Mouse (Mus musculus) Patski (cell line): ENCODE measurements around the gene Rftn2. TPM values are rescaled to one million over a fixed set of nuclear protein-coding genes. Genes with fewer than 3 reads are reported as not detected.

ENCODE experiments used
- ATAC-seq: fragments of 100-300 bp; one replicate; pipeline ENCODE4 v1.8.0; 2021
- CTCF ChIA-PET: fragments of 350-600 bp; sonication (Branson Sonifier 250); formaldehyde crosslinking; loops from one replicate; lab custom pipeline; 2022; ENCODE audit warnings: inconsistent platforms; lab: Charles Lee
- POLR2A ChIA-PET: fragments of 350-600 bp; sonication (Branson Sonifier 250); formaldehyde crosslinking; loops from one replicate; lab custom pipeline; 2022; ENCODE audit warnings: antibody characterized with exemption, inconsistent platforms; lab: Charles Lee
- DNase-seq: peaks from one replicate; pipeline ENCODE4 v3.0.0-alpha.2; 2011; ENCODE audit warnings: low read depth, low spot score
- H3K27me3 ChIP-seq: fragments of 371-371 bp; one replicate; pipeline ENCODE4 v1.5.1; 2021
- CTCF ChIP-seq: fragments of 100-300 bp; IDR thresholded peaks from one replicate; pipeline ENCODE4 v1.5.1; 2021
- in situ Hi-C: fragments of 300-500 bp; cut with MboI; formaldehyde crosslinking; loops from 3 replicates; pipeline ENCODE4 v1.11.1; 2018; ENCODE audit warnings: low pct_unique_long_range_greater_than_20kb, mixed read lengths
- polyA plus RNA-seq: library from polyadenylated mRNA; unstranded; gene quantifications from one replicate; pipeline ENCODE4 v1.2.3, GENCODE M21; 2021

Rftn2 gene
- polyA plus RNA-seq, 1 experiment from 2014 or later, result 3.8 TPM

GRCm38 (mm10) chr1:55213475-55213874, 13.1 kb downstream of the Rftn2 start:
- ChIA-PET CTCF (interaction anchor here (0.8 to 1.0 kb wide), 2 partner anchors 12 kb away, joined by 3 to 4 read pairs; partner anchors contain the start of gene Rftn2), POLR2A (no interaction called here)
- in situ Hi-C loops, result no loop called here
- no peak for TF ChIP-seq CTCF
- H3K27me3 ChIP-seq, result no peaks in the 10 kb centered on the region
- no peak for DNase-seq
- ATAC-seq, result no peak

GRCm38 (mm10) chr1:55212771-55213170, 13.8 kb downstream of the Rftn2 start:
- in situ Hi-C loops, result no loop called here
- TF ChIP-seq CTCF, result no peak
- H3K27me3 ChIP-seq, result no peaks in the 10 kb centered on the region
- no peak for ATAC-seq
- no peak for DNase-seq
- ChIA-PET POLR2A (interaction anchor here (0.6 kb wide), 1 partner anchor 139 kb away, joined by 3 read pairs; no protein-coding TSS in a partner anchor), CTCF (interaction anchor here (0.8 to 1.0 kb wide), 2 partner anchors 11 to 13 kb away, joined by 3 to 4 read pairs; partner anchors contain the start of gene Rftn2)

DNA sequence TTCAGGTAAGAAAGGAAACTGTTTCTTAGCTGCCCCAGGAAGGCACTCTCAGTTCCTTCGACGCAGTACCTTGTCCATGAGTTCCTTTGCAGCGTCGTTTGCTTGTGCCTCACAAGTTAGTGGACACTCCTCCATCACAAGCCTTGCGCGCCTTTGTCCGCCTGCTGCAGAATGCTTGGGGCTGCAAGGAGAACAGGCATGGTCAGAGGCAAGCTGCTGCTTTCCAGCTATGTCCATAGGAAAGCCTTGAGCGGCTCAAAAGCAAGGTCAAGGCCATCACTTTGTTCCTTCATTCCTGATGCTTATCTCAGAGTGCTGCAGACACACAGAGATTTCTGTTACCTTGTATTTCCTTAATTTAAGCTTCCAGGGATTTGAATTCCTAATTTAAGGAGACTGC, 15.5 kb downstream of the Rftn2 start:
- TF ChIP-seq CTCF, result no peak
- ATAC-seq (no peak), DNase-seq (no peak)
- ChIA-PET POLR2A (no interaction called here), CTCF (interaction anchor here (2.0 kb wide), 1 partner anchor 29 kb away, joined by 5 read pairs; no protein-coding TSS in a partner anchor)
- in situ Hi-C loops, result no loop called here
- H3K27me3 ChIP-seq, result no peaks in the 10 kb centered on the region

GRCm38 (mm10) chr1:55210202-55210965, 16.2 kb downstream of the Rftn2 start:
- DNase-seq, result no peak
- ATAC-seq, result no peak

GRCm38 (mm10) chr1:55208500-55209140, 18.0 kb downstream of the Rftn2 start:
- TF ChIP-seq CTCF, result no peak
- POLR2A ChIA-PET, result interaction anchor here (0.6 kb wide), 1 partner anchor 373 kb away, joined by 3 read pairs; no protein-coding TSS in a partner anchor
- CTCF ChIA-PET, result interaction anchor here (1.8 kb wide), 1 partner anchor 12 kb away, joined by 3 read pairs; no protein-coding TSS in a partner anchor
- DNase-seq (no peak), ATAC-seq (no peak)
- in situ Hi-C loops, result no loop called here
- H3K27me3 ChIP-seq, result no peaks in the 10 kb centered on the region

More at GRCm38 (mm10) chr1:55210202-55210965, 16.2 kb downstream of the Rftn2 start:
- TF ChIP-seq CTCF, result no peak
- H3K27me3 ChIP-seq, result no peaks in the 10 kb centered on the region
- ChIA-PET POLR2A (no interaction called here), CTCF (interaction anchor here (2.0 kb wide), 1 partner anchor 30 kb away, joined by 5 read pairs; no protein-coding TSS in a partner anchor)
- in situ Hi-C loops, result no loop called here

GRCm38 (mm10) chr1:55207561-55207960, 19.0 kb downstream of the Rftn2 start:
- ATAC-seq, result no peak
- POLR2A ChIA-PET, result no interaction called here
- no peak for DNase-seq
- no peaks in the 10 kb centered on the region for H3K27me3 ChIP-seq
- no peak for TF ChIP-seq CTCF
- CTCF ChIA-PET, result interaction anchor here (1.8 kb wide), 1 partner anchor 13 kb away, joined by 3 read pairs; no protein-coding TSS in a partner anchor
- in situ Hi-C loops, result no loop called here

DNA sequence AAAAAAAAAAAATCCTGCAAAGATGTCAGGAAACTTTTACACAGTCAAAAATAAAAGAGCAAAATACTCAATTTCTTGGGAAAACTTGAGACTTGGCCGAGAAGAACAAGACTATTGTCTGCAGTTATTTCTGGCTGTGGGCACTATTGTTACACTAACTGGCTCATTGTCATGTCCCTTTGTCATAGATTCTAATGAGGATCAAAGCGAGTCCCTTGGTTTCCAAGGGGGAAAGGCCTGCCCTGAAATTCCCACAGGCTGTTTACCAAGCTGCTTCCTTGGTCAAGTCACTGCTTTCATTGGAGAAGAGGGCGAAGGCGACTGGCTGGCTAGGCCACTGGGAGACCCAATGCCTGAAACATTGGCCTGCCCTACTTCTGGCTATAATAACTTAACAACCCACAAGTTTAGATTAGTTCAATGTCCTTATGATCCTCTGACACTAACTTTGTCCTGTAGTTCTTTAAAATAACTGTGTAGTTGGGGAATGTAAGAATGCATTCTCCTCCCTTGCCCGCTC, 20.7 kb downstream of the Rftn2 start:
- no peak for TF ChIP-seq CTCF
- DNase-seq, result no peak

GRCm38 (mm10) chr1:55201850-55202752, 24.5 kb downstream of the Rftn2 start:
- TF ChIP-seq CTCF, result no peak
- in situ Hi-C loops, result no loop called here
- POLR2A ChIA-PET, result interaction anchor here (0.6 to 1.3 kb wide), 3 partner anchors 10 to 46 kb away, joined by 4 to 6 read pairs (median 5); no protein-coding TSS in a partner anchor
- ATAC-seq, result peak; percentile 91
- DNase-seq, result peak; percentile 88
- CTCF ChIA-PET, result interaction anchor here (0.6 to 1.0 kb wide), 3 partner anchors 9 to 38 kb away, joined by 3 read pairs; no protein-coding TSS in a partner anchor
- no peaks in the 10 kb centered on the region for H3K27me3 ChIP-seq

More for the DNA sequence above, 20.7 kb downstream of the Rftn2 start:
- ATAC-seq, result no peak
- CTCF ChIA-PET, result interaction anchor here (1.0 kb wide), 1 partner anchor 11 kb away, joined by 3 read pairs; no protein-coding TSS in a partner anchor
- no peaks in the 10 kb centered on the region for H3K27me3 ChIP-seq
- in situ Hi-C loops, result no loop called here
- POLR2A ChIA-PET, result no interaction called here

DNA sequence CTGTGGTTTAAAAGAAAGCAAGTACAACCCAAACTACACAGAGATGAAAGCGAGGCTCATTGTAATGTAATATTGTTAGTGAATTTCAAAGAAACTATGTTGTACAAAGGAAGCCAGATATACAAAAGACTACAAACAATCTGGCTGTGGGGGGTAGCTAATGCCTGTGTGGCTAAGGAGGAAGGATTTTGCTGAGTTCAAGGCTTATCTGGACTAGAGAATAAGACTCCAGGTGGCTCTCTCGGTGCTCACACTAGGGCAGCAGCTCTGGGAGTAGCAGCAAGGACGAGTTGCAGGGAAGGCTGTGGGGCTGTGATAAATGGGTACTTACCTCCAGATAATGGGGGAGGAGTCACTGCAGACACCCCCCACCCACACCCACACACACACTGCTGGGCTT, 27.9 kb downstream of the Rftn2 start:
- no peak for ATAC-seq
- no peaks in the 10 kb centered on the region for H3K27me3 ChIP-seq
- DNase-seq, result no peak
- in situ Hi-C loops, result no loop called here
- TF ChIP-seq CTCF, result no peak
- POLR2A ChIA-PET, result no interaction called here
- CTCF ChIA-PET, result interaction anchor here (1.4 kb wide), 1 partner anchor 27 kb away, joined by 3 read pairs; the partner anchor contains the start of gene Rftn2
